ENCODE assay signal across 7 mouse cellular contexts in the genomic region with DNA sequence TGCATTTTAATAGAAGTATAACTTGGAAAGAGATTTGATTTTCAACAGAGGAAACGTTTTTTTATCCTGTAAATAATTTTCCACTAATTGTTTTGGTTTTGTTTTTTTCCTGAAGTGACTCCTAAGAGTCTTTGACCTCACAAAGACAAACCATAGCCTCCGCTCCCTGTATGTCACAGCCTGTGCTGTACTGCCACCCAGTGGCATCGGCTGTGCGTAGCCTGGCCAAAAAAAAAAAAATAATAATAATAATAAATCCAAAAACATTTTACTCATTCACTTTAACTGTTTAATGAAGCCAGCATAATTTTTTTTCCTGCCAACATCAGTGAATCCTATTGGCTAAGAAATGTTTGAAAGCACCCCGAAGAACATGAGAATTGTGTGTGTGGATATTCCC.
A peak's percentile ranks its signal among the peaks of the same experiment; 100 is the strongest.
DNase-seq lines count a peak whose midpoint lies in the region; ATAC-seq and TF ChIP-seq lines count a peak whose summit lies in the region.

No protein-coding gene starts in this region.

- H3K27me3 ChIP-seq in heart, embryonic 12.5 days (replicated peaks): no peaks in the 10 kb centered on the region
- no peaks in the 10 kb centered on the region for H3K27me3 ChIP-seq in MEL (ENCODE audit: control insufficient read depth in 1 of 2, insufficient read depth in 2 of 2, low read length in 2 of 2)
- H3K27me3 ChIP-seq in stomach, postnatal 0 days (ENCODE audit: control insufficient read depth, insufficient read depth, low read length): no peaks in the 10 kb centered on the region

- peaks cover 2% of the 10 kb centered on the region; the same call in 1 of the 2 replicates for H3K79me2 ChIP-seq in MEL (ENCODE audit: control insufficient read depth, insufficient read depth, low read length, poor library complexity)

- no peak for ATAC-seq in heart, embryonic 12.5 days (ENCODE audit: insufficient number of reproducible peaks, low FRiP score)
- 0 out of 2 replicates have a peak, but pooled peaks have one; percentile 67 for ATAC-seq in erythroid progenitor cell, adult 5-6 weeks (replicated peaks; ENCODE audit: low FRiP score, poor library complexity, severe bottlenecking)
- no peak for ATAC-seq in stomach, postnatal 0 days (ENCODE audit: low FRiP score, low TSS enrichment)

- peaks cover 17% of the 10 kb centered on the region for H3K4me1 ChIP-seq in heart, embryonic 12.5 days (replicated peaks)
- H3K4me1 ChIP-seq in MEL (ENCODE audit: control insufficient read depth in 1 of 2, insufficient read depth in 2 of 2, low read length in 2 of 2): no peaks in the 10 kb centered on the region
- H3K4me1 ChIP-seq in stomach, postnatal 0 days (replicated peaks; ENCODE audit: control insufficient read depth, insufficient read depth): no peaks in the 10 kb centered on the region

- H3K9me3 ChIP-seq in heart, embryonic 12.5 days (replicated peaks): no peaks in the 10 kb centered on the region
- H3K9me3 ChIP-seq in MEL (replicated peaks; ENCODE audit: insufficient read depth, low read length): no peaks in the 10 kb centered on the region
- no peaks in the 10 kb centered on the region for H3K9me3 ChIP-seq in stomach, postnatal 0 days (ENCODE audit: control insufficient read depth, low read length)

- H3K4me3 ChIP-seq in heart, embryonic 12.5 days: no peak overlapping the region
- no peak overlapping the region for H3K4me3 ChIP-seq in MEL (ENCODE audit: control insufficient read depth in 1 of 2, insufficient read depth in 1 of 2, low read depth in 2 of 2, low read length in 2 of 2)
- H3K4me3 ChIP-seq in stomach, postnatal 0 days (ENCODE audit: low read depth, low read length): no peak overlapping the region

- peak; percentile 55 to 75 (median 68) for TF ChIP-seq CTCF in MEL (IDR thresholded peaks at IDR 0.05 in 2 of 3, conservative IDR thresholded peaks at IDR 0.05 in 1 of 3; ENCODE audit: control insufficient read depth in 1 of 3, insufficient read depth in 1 of 3, low read depth in 2 of 3, low read length in 3 of 3, poor library complexity in 1 of 3, severe bottlenecking in 1 of 3)
- peak; percentile 81 for TF ChIP-seq CTCF in stomach, postnatal 0 days (IDR thresholded peaks at IDR 0.05; ENCODE audit: low read depth)

- no peak overlapping the region for H3K9ac ChIP-seq in heart, embryonic 12.5 days
- no peak overlapping the region for H3K9ac ChIP-seq in MEL (ENCODE audit: control insufficient read depth, low read depth, low read length, poor library complexity, severe bottlenecking)
- H3K9ac ChIP-seq in stomach, postnatal 0 days (ENCODE audit: low read length): no peak overlapping the region

- H3K27ac ChIP-seq in heart, embryonic 12.5 days (ENCODE audit: poor library complexity, severe bottlenecking): no peak overlapping the region
- H3K27ac ChIP-seq in MEL (ENCODE audit: control insufficient read depth, low read depth, low read length): no peak overlapping the region
- no peak overlapping the region for H3K27ac ChIP-seq in stomach, postnatal 0 days (replicated peaks)

- no peak for TF ChIP-seq POLR2A in MEL (IDR thresholded peaks at IDR 0.05; ENCODE audit: control insufficient read depth in 1 of 2, insufficient read depth in 1 of 2, low read depth in 1 of 2, low read length in 2 of 2, poor library complexity in 1 of 2)

- no peaks in the 10 kb centered on the region for H3K36me3 ChIP-seq in heart, embryonic 12.5 days
- peaks cover 3 to 16% of the 10 kb centered on the region in 2 experiments for H3K36me3 ChIP-seq in MEL (ENCODE audit: control insufficient read depth in 1 of 2, insufficient read depth in 2 of 2, low read length in 2 of 2)
- H3K36me3 ChIP-seq in stomach, postnatal 0 days (ENCODE audit: control insufficient read depth, insufficient read depth, low read length): no peaks in the 10 kb centered on the region

- TF ChIP-seq RAD21 in MEL (IDR thresholded peaks at IDR 0.05; ENCODE audit: low read depth, low read length): peak; percentile 77

- H3K4me2 ChIP-seq in heart, embryonic 12.5 days: no peak overlapping the region
- H3K4me2 ChIP-seq in stomach, postnatal 0 days (replicated peaks; ENCODE audit: low read depth): no peak overlapping the region

- WGBS in heart, embryonic 12.5 days: 30% methylated on average over 5 of the region's 5 CpGs
- 47% methylated on average over 5 of the region's 5 CpGs for WGBS in stomach, postnatal 0 days

- DNase-seq in heart, postnatal 4 days: peak; percentile 57
- DNase-seq in 3T3-L1 (ENCODE audit: low read depth, low spot score) (peak; percentile 46), MEL (ENCODE audit: low read depth, low spot score) (peak; percentile 41)
- peak; percentile 34 for DNase-seq in stomach, postnatal 0 days (ENCODE audit: low spot score)
- no peak for DNase-seq in spleen, adult 18-20 months

- no peak for TF ChIP-seq EP300 in MEL (IDR thresholded peaks at IDR 0.05; ENCODE audit: low read depth in 1 of 2, low read length in 2 of 2)
- TF ChIP-seq EP300 in stomach, postnatal 0 days (optimal IDR thresholded peaks at IDR 0.05): no peak

TF ChIP-seq in MEL, 35 proteins besides CTCF, POLR2A, EP300 and RAD21:
- TF ChIP-seq MAZ (IDR thresholded peaks at IDR 0.05; ENCODE audit: low read depth, low read length): no peak
- TF ChIP-seq ZNF384 (IDR thresholded peaks at IDR 0.05; ENCODE audit: low read depth, low read length): peak; percentile 95
- TF ChIP-seq ZC3H11A (IDR thresholded peaks at IDR 0.05; ENCODE audit: low read depth, low read length): peak; percentile 63
- TF ChIP-seq POLR2AphosphoS2 (IDR thresholded peaks at IDR 0.05; ENCODE audit: low read length): no peak
- no peak for TF ChIP-seq SIN3A (IDR thresholded peaks at IDR 0.05; ENCODE audit: low read length)
- TF ChIP-seq JUND (IDR thresholded peaks at IDR 0.05; ENCODE audit: low read depth, low read length): no peak
- no peak for TF ChIP-seq HCFC1 (IDR thresholded peaks at IDR 0.05; ENCODE audit: low read depth, low read length)
- TF ChIP-seq BHLHE40 (IDR thresholded peaks at IDR 0.05; ENCODE audit: borderline replicate concordance, low read depth, low read length): no peak
- TF ChIP-seq GATA1 (IDR thresholded peaks at IDR 0.05; ENCODE audit: low read depth, low read length): no peak
- no peak for TF ChIP-seq MAFK (IDR thresholded peaks at IDR 0.05; ENCODE audit: borderline replicate concordance, low read depth, low read length)
- no peak for TF ChIP-seq UBTF (IDR thresholded peaks at IDR 0.05; ENCODE audit: borderline replicate concordance, insufficient read depth, low read depth, low read length)
- TF ChIP-seq SMC3 (IDR thresholded peaks at IDR 0.05; ENCODE audit: low read depth, low read length): peak; percentile 73
- no peak for TF ChIP-seq RCOR1 (IDR thresholded peaks at IDR 0.05; ENCODE audit: low read depth, low read length)
- no peak for TF ChIP-seq USF1 (IDR thresholded peaks at IDR 0.05; ENCODE audit: low read depth, low read length)
- no peak for TF ChIP-seq CHD2 (IDR thresholded peaks at IDR 0.05; ENCODE audit: low read length)

Comparison
In these comparisons a context has a peak if more than half of its experiments do, and no peak if none do; other contexts are left out.
1. DNase-seq: peak in heart, postnatal 4 days (single experiment), 3T3-L1 (single experiment), MEL (single experiment) and stomach, postnatal 0 days (single experiment); none in spleen, adult 18-20 months (0 of 2).